Mouse (Mus musculus): ENCODE results near the gene H2-Q7. TPM values are rescaled to one million over a fixed set of nuclear protein-coding genes. Genes with fewer than 3 reads are reported as not detected.
"Not testable (repeated sequence)": the region's sequence is repeated elsewhere in the genome, so short reads cannot be mapped to it uniquely, and the experiment has no call there.

Gene H2-Q7
- polyA plus RNA-seq (2015; fragmentation: Nextera tagmentation; extraction: Ambion mirVana) = 2.4 TPM in 2 replicates

DNA sequence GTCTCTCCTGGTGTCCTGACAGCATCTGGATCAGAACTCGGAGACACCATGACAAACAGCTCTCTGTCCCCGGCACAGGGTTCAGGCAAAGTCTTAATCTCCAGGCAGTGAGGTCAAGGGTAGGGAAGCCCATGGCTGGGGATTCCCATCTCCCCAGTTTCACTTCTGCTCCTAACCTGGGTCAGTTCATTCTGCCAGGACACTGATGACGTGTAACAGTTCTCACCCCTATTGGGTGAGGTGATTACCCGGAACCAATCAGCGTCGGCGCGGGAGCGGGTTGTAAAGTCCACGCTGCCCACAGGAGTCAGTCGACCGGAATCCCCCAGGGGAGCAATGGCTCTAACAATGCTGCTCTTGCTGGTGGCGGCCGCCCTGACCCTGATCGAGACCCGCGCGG, at the start of gene H2-Q7:
Gene H2-Q7 (plus strand): TSS at position 271 of the 400 bp plus-strand sequence.
- Histone ChIP-seq H3K4me2 (peak within 1 kb of the TSS; percentile 80), H3K4me3 (peak within 1 kb of the TSS; percentile 47), H3K9ac (peak within 1 kb of the TSS; percentile 75), H3K27me3 (peaks cover 25% of the 10 kb centered on the region)
- H3K9me3 ChIP-seq; H3K36me3 ChIP-seq; H3K4me1 ChIP-seq (replicated peaks); H3K27ac ChIP-seq: not testable (repeated sequence)
- 3% methylated on average over 18 of the region's 18 CpGs for WGBS
- ATAC-seq (ENCODE audit: low FRiP score) = peak; percentile 90

DNA sequence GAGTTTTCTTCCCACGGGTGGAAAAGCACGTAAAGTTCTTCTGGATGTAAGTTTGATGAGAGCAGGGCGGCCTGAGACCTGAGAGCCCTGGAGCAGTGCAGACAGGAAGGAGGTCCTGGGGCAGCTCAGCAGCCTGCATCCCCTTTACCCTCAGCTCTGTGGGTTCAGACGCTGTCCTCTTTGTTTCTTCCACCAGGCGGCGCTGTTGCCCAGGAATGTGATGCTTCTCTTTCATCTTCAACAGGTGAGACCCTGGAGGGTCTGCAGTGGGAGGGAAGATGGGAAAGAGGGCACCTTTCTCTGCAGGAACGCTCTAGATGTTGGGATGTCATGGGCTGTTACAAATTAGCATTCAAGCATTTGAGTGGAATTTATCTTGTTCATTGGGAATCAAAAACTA, 49.2 kb upstream of the H2-Q7 start:
- not testable (repeated sequence) for H3K27ac ChIP-seq; H3K9ac ChIP-seq; H3K27me3 ChIP-seq; ATAC-seq (ENCODE audit: low FRiP score); H3K9me3 ChIP-seq; H3K36me3 ChIP-seq; H3K4me1 ChIP-seq (replicated peaks); H3K4me3 ChIP-seq; H3K4me2 ChIP-seq
- 8% methylated on average over 7 of the region's 7 CpGs for WGBS

DNA sequence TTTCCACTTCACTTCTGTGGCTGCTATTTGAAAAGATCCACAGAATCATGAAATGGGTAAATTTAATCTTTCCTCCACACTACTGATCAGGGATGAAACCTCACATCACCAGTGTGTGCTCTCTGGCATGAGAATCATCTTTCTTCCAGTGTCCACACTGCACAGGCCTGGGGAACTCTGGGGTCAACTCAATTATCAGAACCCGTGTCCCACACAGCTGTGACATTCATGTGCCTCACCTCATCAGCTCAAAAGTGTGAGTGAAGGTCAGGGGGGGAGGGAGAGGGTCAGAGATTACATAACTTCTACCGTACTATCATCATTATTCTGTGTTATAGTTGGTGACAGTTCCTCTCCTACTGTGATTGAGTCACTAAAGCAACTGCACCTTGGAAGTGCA, 46.3 kb upstream of the H2-Q7 start:
- ATAC-seq (ENCODE audit: low FRiP score); H3K4me3 ChIP-seq; H3K9me3 ChIP-seq; H3K27ac ChIP-seq; H3K36me3 ChIP-seq; H3K4me1 ChIP-seq (replicated peaks); H3K9ac ChIP-seq; H3K4me2 ChIP-seq: not testable (repeated sequence)
- peaks cover 14% of the 10 kb centered on the region; the same call in 1 of the 2 replicates for H3K27me3 ChIP-seq
- WGBS = 68% methylated on average over 2 of the region's 2 CpGs

DNA sequence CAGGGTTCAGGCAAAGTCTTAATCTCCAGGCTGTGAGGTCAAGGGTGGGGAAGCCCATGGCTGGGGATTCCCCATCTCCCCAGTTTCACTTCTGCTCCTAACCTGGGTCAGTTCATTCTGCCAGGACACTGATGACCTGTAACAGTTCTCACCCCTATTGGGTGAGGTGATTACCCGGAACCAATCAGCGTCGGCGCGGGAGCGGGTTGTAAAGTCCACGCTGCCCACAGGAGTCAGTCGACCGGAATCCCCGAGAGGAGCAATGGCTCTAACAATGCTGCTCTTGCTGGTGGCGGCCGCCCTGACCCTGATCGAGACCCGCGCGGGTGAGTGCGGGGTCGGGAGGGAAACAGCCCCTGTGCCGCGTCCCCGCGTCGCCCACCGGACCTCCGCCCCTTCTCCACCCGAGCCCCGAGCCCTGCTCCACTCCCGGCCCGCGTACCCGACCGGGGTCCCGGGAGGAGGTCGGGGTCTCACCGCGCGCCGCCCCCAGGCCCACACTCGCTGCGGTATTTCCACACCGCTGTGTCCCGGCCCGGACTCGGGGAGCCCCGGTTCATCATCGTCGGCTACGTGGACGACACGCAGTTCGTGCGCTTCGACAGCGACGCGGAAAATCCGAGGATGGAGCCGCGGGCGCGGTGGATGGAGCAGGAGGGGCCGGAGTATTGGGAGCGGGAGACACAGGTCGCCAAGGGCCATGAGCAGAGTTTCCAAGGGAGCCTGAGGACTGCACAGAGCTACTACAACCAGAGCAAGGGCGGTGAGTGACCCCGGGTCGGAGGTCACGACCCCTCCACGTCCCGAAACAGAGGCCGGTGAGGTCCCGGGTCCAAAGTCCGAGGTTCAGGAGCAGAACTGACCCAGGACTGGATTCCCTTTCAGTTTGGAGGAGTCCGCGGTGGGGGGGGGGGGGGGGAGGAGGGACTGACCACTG, 44.8 kb upstream of the H2-Q7 start:
- not testable (repeated sequence) for H3K27ac ChIP-seq; H3K36me3 ChIP-seq; H3K9ac ChIP-seq; H3K9me3 ChIP-seq; H3K4me1 ChIP-seq (replicated peaks)
- Histone ChIP-seq H3K4me2 (peak overlapping the region; percentile 49), H3K4me3 (peak overlapping the region; percentile 30), H3K27me3 (peaks cover 14% of the 10 kb centered on the region; the same call in 1 of the 2 replicates)
- 1% methylated on average over 53 of the region's 75 CpGs for WGBS
- peak; percentile 77 for ATAC-seq (ENCODE audit: low FRiP score)

GRCm38 (mm10) chr17:35396956-35397355, 42.0 kb upstream of the H2-Q7 start:
- H3K27ac ChIP-seq; H3K4me3 ChIP-seq; H3K9ac ChIP-seq; H3K4me1 ChIP-seq (replicated peaks); H3K4me2 ChIP-seq; H3K36me3 ChIP-seq; ATAC-seq (ENCODE audit: low FRiP score); H3K9me3 ChIP-seq: not testable (repeated sequence)
- H3K27me3 ChIP-seq = peaks cover 14% of the 10 kb centered on the region; the same call in 1 of the 2 replicates
- 79% methylated on average over 2 of the region's 2 CpGs for WGBS

DNA sequence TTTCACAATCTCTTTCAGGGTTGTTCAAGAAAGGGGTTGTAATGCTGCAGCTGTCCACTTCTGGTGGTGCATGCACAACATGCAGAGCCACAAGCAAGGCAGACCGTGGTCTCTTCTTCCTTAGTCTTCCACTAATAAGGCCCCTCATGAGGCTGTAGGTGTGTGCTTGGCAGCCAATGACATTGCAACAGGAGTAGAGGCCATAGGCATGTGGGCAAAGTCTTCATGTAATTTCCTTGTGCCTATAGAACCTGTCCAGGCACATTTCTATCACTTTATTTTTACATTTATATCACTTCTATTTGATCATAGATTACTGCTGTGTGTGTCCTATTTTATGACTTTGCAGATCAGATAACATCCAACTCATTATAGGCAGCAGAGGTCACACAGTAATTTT, 25.9 kb upstream of the H2-Q7 start:
- H3K4me1 ChIP-seq (replicated peaks); H3K4me2 ChIP-seq; H3K27ac ChIP-seq; H3K36me3 ChIP-seq; H3K4me3 ChIP-seq; H3K27me3 ChIP-seq; ATAC-seq (ENCODE audit: low FRiP score); H3K9me3 ChIP-seq; H3K9ac ChIP-seq: not testable (repeated sequence)
- no CpG with 5 or more reads among the region's 1 CpGs for WGBS

GRCm38 (mm10) chr17:35415273-35416129, 23.5 kb upstream of the H2-Q7 start:
- H3K27me3 ChIP-seq; H3K4me1 ChIP-seq (replicated peaks); H3K36me3 ChIP-seq; H3K9ac ChIP-seq; H3K4me2 ChIP-seq; H3K4me3 ChIP-seq; H3K9me3 ChIP-seq; H3K27ac ChIP-seq: not testable (repeated sequence)
- ATAC-seq (ENCODE audit: low FRiP score) = 0 out of 2 replicates have a peak, but pooled peaks have one; percentile 57
- WGBS = 82% methylated on average over 3 of the region's 10 CpGs

GRCm38 (mm10) chr17:35418772-35419171, 20.2 kb upstream of the H2-Q7 start:
- H3K9me3 ChIP-seq = no peaks in the 10 kb centered on the region
- H3K4me3 ChIP-seq = no peak overlapping the region
- H3K27ac ChIP-seq = no peak overlapping the region
- WGBS = 73% methylated on average over 7 of the region's 7 CpGs
- no peaks in the 10 kb centered on the region for H3K4me1 ChIP-seq (replicated peaks)
- peaks cover 16% of the 10 kb centered on the region for H3K27me3 ChIP-seq
- no peak overlapping the region for H3K9ac ChIP-seq
- no peak overlapping the region for H3K4me2 ChIP-seq
- no peak for ATAC-seq (ENCODE audit: low FRiP score)
- H3K36me3 ChIP-seq = no peaks in the 10 kb centered on the region

DNA sequence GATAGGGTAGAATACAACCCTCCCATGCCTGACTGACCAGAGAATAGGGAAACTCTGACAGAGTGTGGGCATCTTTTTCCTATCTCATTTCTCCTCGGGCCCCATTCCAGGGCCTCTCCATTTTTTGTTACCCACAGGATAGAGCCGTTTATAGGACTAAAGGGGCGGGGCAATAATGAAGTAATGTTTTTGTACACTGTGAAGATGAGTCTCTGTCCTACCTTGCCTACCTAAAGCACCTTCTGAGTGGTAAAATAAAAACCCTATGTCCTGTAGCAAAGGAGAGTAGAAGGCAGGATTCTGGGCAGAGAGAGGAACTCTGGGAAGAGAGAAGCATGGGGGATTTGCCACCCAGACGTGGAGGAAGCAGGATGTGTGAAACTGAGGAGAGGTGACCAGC, 19.4 kb upstream of the H2-Q7 start:
- not testable (repeated sequence) for H3K27ac ChIP-seq; H3K9me3 ChIP-seq; H3K9ac ChIP-seq; ATAC-seq (ENCODE audit: low FRiP score); H3K4me1 ChIP-seq (replicated peaks); H3K4me2 ChIP-seq; H3K4me3 ChIP-seq; H3K36me3 ChIP-seq
- peaks cover 20% of the 10 kb centered on the region for H3K27me3 ChIP-seq
- 73% methylated on average over 4 of the region's 4 CpGs for WGBS

GRCm38 (mm10) chr17:35420206-35420810, 18.6 kb upstream of the H2-Q7 start:
- WGBS = 15% methylated on average over 11 of the region's 11 CpGs

DNA sequence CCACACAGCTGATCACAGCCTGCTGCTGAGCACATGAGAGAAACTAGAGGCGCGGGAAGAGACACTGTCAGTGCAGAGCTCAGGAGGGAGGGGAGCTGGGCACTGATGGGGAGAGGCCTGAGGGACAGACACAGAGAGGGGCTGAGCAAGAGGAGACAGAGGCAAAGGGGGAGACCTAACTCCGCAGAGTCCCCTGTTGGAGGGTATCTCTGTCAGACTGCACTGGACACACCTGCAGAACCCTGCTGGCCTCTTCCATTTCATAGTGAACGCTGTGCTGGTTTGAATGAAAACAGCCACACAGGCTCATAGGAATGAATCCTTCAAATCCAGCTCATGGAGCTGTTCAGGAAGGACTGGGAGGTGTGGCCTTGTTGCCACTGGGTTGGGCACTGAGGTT, 17.6 kb upstream of the H2-Q7 start:
- H3K9ac ChIP-seq; H3K27ac ChIP-seq; H3K9me3 ChIP-seq; ATAC-seq (ENCODE audit: low FRiP score); H3K36me3 ChIP-seq; H3K4me3 ChIP-seq; H3K4me2 ChIP-seq: not testable (repeated sequence)
- Histone ChIP-seq H3K27me3 (peaks cover 37% of the 10 kb centered on the region), H3K4me1 (replicated peaks) (peaks cover 12% of the 10 kb centered on the region)
- 90% methylated on average over 4 of the region's 4 CpGs for WGBS

More at GRCm38 (mm10) chr17:35420206-35420810, 18.6 kb upstream of the H2-Q7 start:
- H3K27me3 ChIP-seq = peaks cover 27% of the 10 kb centered on the region
- not testable (repeated sequence) for ATAC-seq (ENCODE audit: low FRiP score); H3K27ac ChIP-seq; H3K4me1 ChIP-seq (replicated peaks); H3K9ac ChIP-seq; H3K4me3 ChIP-seq; H3K36me3 ChIP-seq; H3K9me3 ChIP-seq; H3K4me2 ChIP-seq

- H3K4me1 ChIP-seq (replicated peaks) = peaks cover 12% of the 10 kb centered on the region
- not testable (repeated sequence) for H3K36me3 ChIP-seq; H3K9ac ChIP-seq; H3K27ac ChIP-seq; ATAC-seq (ENCODE audit: low FRiP score); H3K4me3 ChIP-seq; H3K9me3 ChIP-seq; H3K4me2 ChIP-seq
- WGBS = 88% methylated on average over 5 of the region's 5 CpGs
- peaks cover 39% of the 10 kb centered on the region for H3K27me3 ChIP-seq
Observed at GRCm38 (mm10) chr17:35422360-35422759, 16.6 kb upstream of the H2-Q7 start.

All from hindbrain, embryonic 13.5 days (tissue).